Mouse (Mus musculus): ENCODE results near the gene Sbds.

GRCm38 (mm10) chr5:130212956-130213355 lies 42.4 kb downstream of the Sbds start:
- TF ChIP-seq CTCF (IDR thresholded peaks at IDR 0.05; ENCODE audit: insufficient read depth, low read depth, low read length) (no peak), POLR2A (IDR thresholded peaks at IDR 0.05; ENCODE audit: insufficient read depth, low read depth, low read length) (no peak)

All from olfactory bulb, adult 2 months (tissue).